Mouse (Mus musculus): Measurements from ENCODE around the gene Fgfr2.

The Fgfr2 gene

GRCm38 (mm10) chr7:131551931-131552741 is 1571.0 kb downstream of the Fgfr2 start:
- no peak for DNase-seq (ENCODE audit: low read depth)

- DNase-seq (ENCODE audit: low read depth), result no peak
Observed at GRCm38 (mm10) chr7:131551471-131551870, 1571.7 kb downstream of the Fgfr2 start.

GRCm38 (mm10) chr7:131548473-131548872 is 1574.7 kb downstream of the Fgfr2 start, which contains the start of gene Hmx2:
Hmx2 (plus strand) TSS chr7:131548773.
- DNase-seq (ENCODE audit: low read depth), result no peak

GRCm38 (mm10) chr7:131547481-131547880 is 1575.7 kb downstream of the Fgfr2 start:
- DNase-seq (ENCODE audit: low read depth), result no peak

GRCm38 (mm10) chr7:131546423-131546822 is 1576.7 kb downstream of the Fgfr2 start:
- DNase-seq (ENCODE audit: low read depth), result no peak

GRCm38 (mm10) chr7:131545701-131546385 is 1577.3 kb downstream of the Fgfr2 start:
- DNase-seq (ENCODE audit: low read depth), result no peak

- DNase-seq (ENCODE audit: low read depth), result no peak
Observed at GRCm38 (mm10) chr7:131544871-131545270, 1578.3 kb downstream of the Fgfr2 start.

- DNase-seq (ENCODE audit: low read depth), result no peak
Observed at GRCm38 (mm10) chr7:131543623-131544481, 1579.3 kb downstream of the Fgfr2 start.

- no peak for DNase-seq (ENCODE audit: low read depth)
Observed at GRCm38 (mm10) chr7:131542872-131543622, 1580.1 kb downstream of the Fgfr2 start.

GRCm38 (mm10) chr7:131542115-131542871 is 1580.9 kb downstream of the Fgfr2 start, which contains the start of gene Hmx3:
Hmx3 (plus strand) TSS chr7:131542867.
- DNase-seq (ENCODE audit: low read depth), result no peak

- DNase-seq (ENCODE audit: low read depth), result no peak
Observed at GRCm38 (mm10) chr7:131541184-131542114, 1581.7 kb downstream of the Fgfr2 start.

- peak; percentile 46 for DNase-seq (ENCODE audit: low read depth)
Observed at GRCm38 (mm10) chr7:131539979-131540378, 1583.2 kb downstream of the Fgfr2 start.

- no peak for DNase-seq (ENCODE audit: low read depth)
Observed at GRCm38 (mm10) chr7:131503739-131504138, 1619.4 kb downstream of the Fgfr2 start.

GRCm38 (mm10) chr7:131478403-131478802 is 1644.7 kb downstream of the Fgfr2 start:
- no peak for DNase-seq (ENCODE audit: low read depth)

- DNase-seq (ENCODE audit: low read depth), result no peak
Observed at GRCm38 (mm10) chr7:131477140-131477539, 1646.0 kb downstream of the Fgfr2 start.

- DNase-seq (ENCODE audit: low read depth), result no peak
Observed at GRCm38 (mm10) chr7:131471551-131471950, 1651.6 kb downstream of the Fgfr2 start.

GRCm38 (mm10) chr7:131469506-131469905 is 1653.6 kb downstream of the Fgfr2 start:
- DNase-seq (ENCODE audit: low read depth), result no peak

- no peak for DNase-seq (ENCODE audit: low read depth)
Observed at GRCm38 (mm10) chr7:131467312-131467711, 1655.8 kb downstream of the Fgfr2 start.

- no peak for DNase-seq (ENCODE audit: low read depth)
Observed at GRCm38 (mm10) chr7:131465735-131466134, 1657.4 kb downstream of the Fgfr2 start.

Data from fibroblast of lung, adult 2 months (primary cell).